Mouse (Mus musculus) forebrain, embryonic 16.5 days (tissue): Measurements from ENCODE around the gene C1ra. TPM values are rescaled to one million over a fixed set of nuclear protein-coding genes. Genes with fewer than 3 reads are reported as not detected.
"Not testable (repeated sequence)": the region's sequence is repeated elsewhere in the genome, so short reads cannot be mapped to it uniquely, and the experiment has no call there.

Experiments used
- ATAC-seq: fragments of 200-750 bp; cut with Nextera tagmentation; 2 replicates; pipeline ENCODE4 v1.8.0; 2017; ENCODE audit warnings: mild to moderate bottlenecking, moderate library complexity
- H3K27ac ChIP-seq: fragments of 300-500 bp; sonication (generic); 2 replicates; pipeline ENCODE4 v1.5.1; 2014; ENCODE audit warnings: low read length, control low read depth
- H3K27me3 ChIP-seq: fragments of 300-500 bp; sonication (generic); replicated peaks from 2 replicates; pipeline ENCODE4 v1.6.1; 2014; ENCODE audit warnings: low read length; ENCODE audit not compliant: control insufficient read depth, insufficient read depth
- H3K36me3 ChIP-seq: fragments of 300-500 bp; sonication (generic); 2 replicates; pipeline ENCODE4 v1.6.1; 2014; ENCODE audit not compliant: control insufficient read depth, insufficient read depth
- H3K4me1 ChIP-seq: fragments of 300-500 bp; sonication (generic); replicated peaks from 2 replicates; pipeline ENCODE4 v1.6.1; 2014; ENCODE audit warnings: low read length; ENCODE audit not compliant: control insufficient read depth, insufficient read depth
- H3K4me2 ChIP-seq: fragments of 300-500 bp; sonication (generic); 2 replicates; pipeline ENCODE4 v1.6.1; 2014; ENCODE audit warnings: mild to moderate bottlenecking, low read length, control low read depth
- H3K4me3 ChIP-seq: fragments of 300-500 bp; sonication (generic); replicated peaks from 2 replicates; pipeline ENCODE4 v1.5.1; 2014; ENCODE audit warnings: mild to moderate bottlenecking, low read length, control low read depth
- H3K9ac ChIP-seq: fragments of 300-500 bp; sonication (generic); replicated peaks from 2 replicates; pipeline ENCODE4 v1.6.1; 2014; ENCODE audit warnings: low read depth, low read length, control low read depth
- H3K9me3 ChIP-seq: fragments of 300-500 bp; sonication (generic); 2 replicates; pipeline ENCODE4 v1.6.1; 2016; ENCODE audit warnings: low read length; ENCODE audit not compliant: control insufficient read depth
- WGBS: fragments of 180-500 bp; shearing (Covaris S2); extraction: QIAGEN DNeasy Blood & Tissue Kit; methylation state at CpG from one replicate; pipeline ENCODE4 v1.1.7; 2014; 5-methylcytosine and 5-hydroxymethylcytosine counted together
- polyA plus RNA-seq: library from polyadenylated mRNA; unstranded; fragments of >200 nt; fragmentation: Nextera tagmentation; extraction: Ambion mirVana; gene quantifications from 2 replicates; pipeline ENCODE4 v1.2.1, GENCODE M21; 2015

Gene C1ra
- polyA plus RNA-seq, 1 experiment from 2014 or later: 0.11 TPM

DNA sequence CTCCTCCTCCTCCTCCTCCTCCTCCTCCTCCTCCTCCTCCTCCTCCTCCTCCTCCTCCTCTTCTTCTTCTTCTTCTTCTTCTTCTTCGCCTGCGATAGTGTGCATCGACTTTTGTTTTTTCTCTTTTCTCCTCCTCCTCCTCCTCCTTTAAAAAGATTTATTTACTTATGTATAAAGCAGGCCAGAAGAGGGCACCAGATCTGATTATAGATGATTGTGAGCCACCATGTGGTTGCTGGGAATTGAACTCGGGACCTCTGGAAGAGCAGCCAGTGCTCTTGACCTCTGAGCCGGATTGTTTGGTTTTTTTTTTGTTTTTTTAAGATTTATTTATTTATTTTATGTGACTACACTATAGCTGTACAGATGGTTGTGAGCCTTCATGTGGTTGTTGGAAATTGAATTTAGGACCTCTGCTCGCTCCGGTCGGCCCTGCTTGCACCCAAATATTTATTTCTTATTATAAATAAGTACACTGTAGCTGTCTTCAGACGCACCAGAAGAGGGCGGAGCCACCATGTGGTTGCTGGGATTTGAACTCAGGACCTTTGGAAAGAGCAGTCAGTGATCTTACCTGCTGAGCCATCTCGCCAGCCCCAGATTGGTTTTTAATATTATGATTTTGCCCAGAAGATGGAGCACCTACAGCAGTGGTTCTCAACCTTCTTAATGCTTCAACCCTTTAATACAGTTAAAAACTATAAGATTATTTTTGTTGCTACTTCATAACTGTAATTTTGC is 36.7 kb upstream of the C1ra start:
- not testable (repeated sequence) for H3K4me1 ChIP-seq, H3K9ac ChIP-seq, H3K9me3 ChIP-seq, H3K36me3 ChIP-seq, H3K4me3 ChIP-seq, H3K27ac ChIP-seq, H3K4me2 ChIP-seq, H3K27me3 ChIP-seq, ATAC-seq
- 94% methylated on average over 8 of the region's 11 CpGs for WGBS

DNA sequence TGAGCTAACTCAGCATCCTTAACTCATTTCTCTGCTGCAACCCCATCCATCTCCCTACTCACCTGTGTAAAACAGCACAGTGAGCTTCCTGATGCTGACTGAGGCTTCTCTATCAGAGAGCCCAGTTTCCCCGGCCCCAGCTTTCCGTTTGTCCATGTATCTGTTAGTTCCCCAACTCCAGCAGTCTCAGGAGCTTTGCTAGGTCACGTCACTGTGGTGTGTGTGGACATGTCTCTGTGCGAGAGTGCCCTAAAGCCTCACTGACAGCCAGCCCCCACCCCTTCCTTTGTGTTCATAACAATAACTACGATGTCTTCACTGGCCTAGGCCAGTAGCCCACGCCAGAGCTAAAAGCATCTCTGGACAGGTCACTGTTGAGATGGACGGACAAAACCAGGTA is 36.0 kb upstream of the C1ra start:
- WGBS: 74% methylated on average over 7 of the region's 7 CpGs
- H3K9me3 ChIP-seq: no peaks in the 10 kb centered on the region
- no peak overlapping the region for H3K4me3 ChIP-seq
- no peak overlapping the region for H3K27ac ChIP-seq
- no peaks in the 10 kb centered on the region for H3K36me3 ChIP-seq
- no peak overlapping the region for H3K4me2 ChIP-seq
- no peak overlapping the region for H3K9ac ChIP-seq
- H3K4me1 ChIP-seq: no peaks in the 10 kb centered on the region
- no peak for ATAC-seq
- H3K27me3 ChIP-seq: no peaks in the 10 kb centered on the region

DNA sequence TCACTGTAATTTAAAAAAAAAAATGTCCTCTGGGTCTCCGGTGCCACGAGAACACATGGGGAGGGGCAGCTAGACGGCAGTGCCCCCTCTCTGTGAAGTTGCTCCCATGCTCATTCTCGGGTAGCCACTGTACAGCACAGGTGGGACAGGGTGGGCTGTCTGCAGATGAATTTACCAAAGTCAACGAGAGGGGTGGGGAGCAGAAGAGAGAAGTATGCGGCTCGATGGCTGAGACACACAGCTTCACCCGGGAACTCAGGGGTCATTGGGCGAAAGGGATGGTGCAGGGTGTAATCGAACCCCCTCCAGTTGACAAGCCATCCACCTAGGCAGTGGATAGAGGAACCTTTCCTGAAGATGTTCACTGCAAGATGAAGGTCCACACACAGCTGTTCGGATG is 35.4 kb upstream of the C1ra start:
- Histone ChIP-seq H3K4me1 (no peaks in the 10 kb centered on the region), H3K9me3 (no peaks in the 10 kb centered on the region), H3K27me3 (no peaks in the 10 kb centered on the region), H3K9ac (no peak overlapping the region), H3K4me2 (no peak overlapping the region), H3K4me3 (no peak overlapping the region), H3K36me3 (no peaks in the 10 kb centered on the region), H3K27ac (no peak overlapping the region)
- ATAC-seq: no peak
- WGBS: 87% methylated on average over 11 of the region's 11 CpGs

DNA sequence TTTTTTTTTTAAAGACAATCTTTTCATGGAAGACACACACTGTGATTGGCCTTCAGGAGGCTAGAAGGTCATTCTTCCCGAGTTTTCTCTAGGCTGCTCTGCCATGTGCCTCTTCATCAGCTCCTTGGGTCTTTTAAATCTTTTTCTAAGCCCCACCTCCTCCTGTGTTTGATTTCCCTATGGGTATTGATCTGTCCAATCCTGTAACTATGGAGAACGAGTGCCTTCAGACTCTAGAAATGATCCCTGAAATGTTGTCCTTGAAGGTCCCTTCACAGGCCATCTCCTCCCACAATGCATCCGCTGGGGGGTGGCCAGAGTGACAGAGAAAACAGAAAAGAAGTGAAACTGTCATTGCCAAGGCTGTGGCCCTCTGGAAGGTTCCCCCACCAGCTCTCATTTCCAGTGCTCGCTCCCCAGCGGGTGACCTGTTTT is 35.0 kb upstream of the C1ra start:
- ATAC-seq: no peak
- H3K9ac ChIP-seq: no peak overlapping the region
- no peaks in the 10 kb centered on the region for H3K27me3 ChIP-seq
- H3K4me2 ChIP-seq: no peak overlapping the region
- H3K4me3 ChIP-seq: no peak overlapping the region
- H3K27ac ChIP-seq: no peak overlapping the region
- WGBS: 72% methylated on average over 5 of the region's 5 CpGs
- no peaks in the 10 kb centered on the region for H3K36me3 ChIP-seq
- H3K9me3 ChIP-seq: no peaks in the 10 kb centered on the region
- no peaks in the 10 kb centered on the region for H3K4me1 ChIP-seq

DNA sequence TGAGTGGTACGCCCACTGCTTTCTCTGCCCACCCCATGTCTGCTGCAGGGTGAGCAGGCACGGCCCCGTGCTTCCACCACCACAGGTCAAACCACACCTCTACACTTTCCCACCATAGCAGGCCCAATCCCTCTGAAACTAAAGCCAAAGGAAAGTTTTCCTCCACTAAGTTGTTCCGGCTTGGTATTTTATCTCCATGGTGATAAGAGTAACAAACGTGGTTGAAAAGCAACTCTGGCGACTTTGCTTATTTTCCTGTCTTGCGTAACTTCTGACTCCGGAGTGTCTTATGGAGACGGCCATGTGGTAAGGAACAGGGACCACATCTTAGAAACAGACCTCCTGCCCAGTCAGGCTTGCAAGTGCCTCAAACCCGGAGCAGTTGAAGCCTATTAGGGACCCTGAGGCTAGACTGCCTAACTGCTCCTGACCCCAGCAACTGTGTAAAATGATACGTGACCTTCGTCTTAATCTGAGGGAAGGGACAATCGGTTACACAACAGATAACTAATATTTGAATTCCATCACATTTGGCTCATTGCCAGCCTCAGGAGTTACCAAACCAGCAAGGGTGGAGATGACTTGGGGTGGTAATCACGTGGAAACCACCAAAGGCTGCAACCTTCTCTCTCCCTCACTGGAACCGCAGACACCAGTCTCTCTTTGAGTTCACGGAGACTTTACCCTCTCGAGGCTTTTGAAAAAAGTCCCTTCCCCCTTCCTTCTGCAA is 34.1 kb upstream of the C1ra start:
- H3K4me1 ChIP-seq: no peaks in the 10 kb centered on the region
- ATAC-seq: no peak
- H3K4me2 ChIP-seq: no peak overlapping the region
- no peak overlapping the region for H3K27ac ChIP-seq
- H3K9ac ChIP-seq: no peak overlapping the region
- 79% methylated on average over 17 of the region's 17 CpGs for WGBS
- H3K9me3 ChIP-seq: no peaks in the 10 kb centered on the region
- no peaks in the 10 kb centered on the region for H3K27me3 ChIP-seq
- H3K4me3 ChIP-seq: no peak overlapping the region
- no peaks in the 10 kb centered on the region for H3K36me3 ChIP-seq

DNA sequence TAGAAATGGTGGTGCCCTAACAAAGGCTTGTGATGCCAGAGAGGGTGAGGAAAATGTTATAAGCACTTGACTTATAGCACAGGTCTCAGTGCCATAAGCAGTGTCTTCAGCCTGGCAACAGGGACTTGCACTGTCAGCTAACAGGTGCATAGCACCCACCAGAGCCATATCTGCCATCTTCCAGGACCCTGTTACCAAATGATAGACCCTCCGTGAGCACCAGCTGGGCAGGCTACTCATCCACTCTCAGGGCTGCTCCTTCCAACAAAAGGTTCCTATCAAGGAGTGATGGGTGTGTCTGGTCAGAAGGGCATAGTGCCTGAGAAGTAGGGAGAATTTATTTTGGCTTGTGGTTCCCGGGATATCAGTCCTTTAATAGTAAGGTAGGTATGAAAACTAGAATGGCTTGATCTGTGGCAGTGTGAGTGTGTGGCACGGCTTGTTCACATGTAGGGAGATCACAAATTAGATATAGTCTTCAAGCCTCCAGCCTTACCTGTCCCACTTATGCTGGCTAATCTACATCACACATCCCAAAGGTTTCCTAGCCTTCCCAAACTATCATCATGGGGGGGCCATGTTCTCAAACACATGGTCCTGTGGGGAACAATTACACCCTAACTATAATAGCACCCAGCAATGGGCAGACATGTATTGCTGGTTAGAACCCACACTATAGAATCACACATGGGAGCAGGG is 33.2 kb upstream of the C1ra start:
- Histone ChIP-seq H3K9ac (no peak overlapping the region), H3K4me2 (no peak overlapping the region), H3K4me3 (no peak overlapping the region), H3K27ac (no peak overlapping the region), H3K4me1 (no peaks in the 10 kb centered on the region), H3K36me3 (no peaks in the 10 kb centered on the region), H3K9me3 (no peaks in the 10 kb centered on the region), H3K27me3 (no peaks in the 10 kb centered on the region)
- no peak for ATAC-seq
- WGBS: 87% methylated on average over 3 of the region's 3 CpGs

DNA sequence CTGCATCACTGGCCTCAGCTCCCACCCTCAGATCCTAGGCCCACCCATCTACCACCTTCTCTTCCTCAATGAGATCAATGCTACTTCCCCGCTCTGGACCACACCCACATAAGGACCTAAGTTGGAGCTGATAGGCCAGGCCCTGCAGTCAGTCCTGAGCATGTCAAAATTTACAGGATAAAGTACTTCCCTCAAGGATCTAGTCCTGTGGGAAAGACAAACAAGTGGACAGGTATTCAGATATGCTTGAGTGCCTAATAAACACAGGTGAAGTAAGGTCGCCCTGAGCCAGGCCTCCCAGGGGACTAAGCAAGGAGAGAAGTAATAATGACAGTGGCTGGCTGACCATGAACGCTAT is 32.7 kb upstream of the C1ra start:
- no peak for ATAC-seq
- Histone ChIP-seq H3K9ac (no peak overlapping the region), H3K27ac (no peak overlapping the region), H3K9me3 (no peaks in the 10 kb centered on the region), H3K27me3 (no peaks in the 10 kb centered on the region), H3K4me3 (no peak overlapping the region), H3K4me2 (no peak overlapping the region), H3K36me3 (no peaks in the 10 kb centered on the region), H3K4me1 (no peaks in the 10 kb centered on the region)
- 95% methylated on average over 3 of the region's 3 CpGs for WGBS

DNA sequence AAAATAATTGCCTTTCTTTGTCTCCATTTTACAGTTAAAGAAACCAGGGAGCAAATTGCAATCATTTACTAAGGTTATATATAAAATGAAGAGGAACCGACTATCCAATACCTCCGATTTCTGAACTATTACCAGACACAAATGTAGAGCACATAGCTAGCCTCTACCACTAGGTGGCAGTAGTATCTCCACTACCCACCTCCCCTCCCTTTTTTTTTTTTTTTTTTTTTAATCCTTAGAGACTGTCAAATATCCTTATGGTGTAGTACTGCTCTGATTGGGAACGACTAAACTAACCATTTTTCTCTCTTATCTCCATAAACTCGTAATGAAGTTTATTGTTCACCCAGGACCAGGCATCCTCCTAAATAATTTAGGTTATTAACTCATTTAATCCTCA is 31.9 kb upstream of the C1ra start:
- Histone ChIP-seq H3K4me1 (no peaks in the 10 kb centered on the region), H3K27me3 (no peaks in the 10 kb centered on the region), H3K4me3 (no peak overlapping the region), H3K4me2 (no peak overlapping the region), H3K9ac (no peak overlapping the region), H3K9me3 (no peaks in the 10 kb centered on the region), H3K27ac (no peak overlapping the region), H3K36me3 (no peaks in the 10 kb centered on the region)
- ATAC-seq: peak; percentile 39; the same call in 1 of the 2 replicates
- WGBS: 53% methylated on average over 4 of the region's 4 CpGs

DNA sequence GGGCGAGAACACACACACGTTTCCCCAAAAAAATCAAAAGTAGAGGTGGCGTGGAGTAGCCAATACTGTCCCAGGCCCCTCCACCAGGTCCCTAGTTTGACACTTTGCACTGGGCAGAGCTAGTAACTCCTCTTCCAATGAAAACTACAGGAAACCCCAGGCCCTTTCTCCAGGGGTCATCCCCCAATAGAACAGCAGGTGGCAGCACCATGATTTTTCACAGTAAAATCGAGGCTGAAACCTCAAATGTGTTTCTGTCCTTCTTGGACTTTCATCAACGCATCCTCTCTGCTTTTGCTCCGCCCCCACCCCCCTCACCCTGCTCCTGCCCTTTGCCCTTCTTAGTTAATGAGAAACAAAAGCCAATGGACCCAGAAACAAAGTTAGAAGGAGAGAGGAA is 30.6 kb upstream of the C1ra start:
- Histone ChIP-seq H3K27me3 (no peaks in the 10 kb centered on the region), H3K36me3 (no peaks in the 10 kb centered on the region), H3K9ac (no peak overlapping the region), H3K4me2 (no peak overlapping the region), H3K4me1 (no peaks in the 10 kb centered on the region), H3K9me3 (no peaks in the 10 kb centered on the region), H3K27ac (no peak overlapping the region), H3K4me3 (no peak overlapping the region)
- 26% methylated on average over 6 of the region's 6 CpGs for WGBS
- no peak for ATAC-seq
